Mouse (Mus musculus) lung, adult 2 months (tissue): Measurements from ENCODE around the gene Ubqlnl. TPM values are rescaled to one million over a fixed set of nuclear protein-coding genes. Genes with fewer than 3 reads are reported as not detected.

Source experiments
- DNase-seq: peaks from one replicate; pipeline ENCODE4 v3.0.0; 2022
- H3K4me1 ChIP-seq: fragments of 200-500 bp; 2 replicates; pipeline ENCODE4 v1.6.1; 2011; ENCODE audit warnings: low read length; ENCODE audit not compliant: control insufficient read depth, insufficient read depth
- H3K4me3 ChIP-seq: fragments of 200-500 bp; replicated peaks from 2 replicates; pipeline ENCODE3; 2011; ENCODE audit warnings: low read depth, mild to moderate bottlenecking, control low read depth, low read length; ENCODE audit errors: extremely low read depth
- CTCF ChIP-seq: fragments of 200-500 bp; IDR thresholded peaks from 2 replicates; pipeline ENCODE4 v1.5.1; 2011; ENCODE audit warnings: mild to moderate bottlenecking, low read length, control low read depth; ENCODE audit not compliant: insufficient read depth
- POLR2A ChIP-seq: fragments of 200-500 bp; IDR thresholded peaks from 2 replicates; pipeline ENCODE4 v1.6.1; 2011; ENCODE audit warnings: low read depth, mild to moderate bottlenecking, control low read depth, low read length, borderline replicate concordance; ENCODE audit errors: extremely low read depth
- WGBS: fragments of 180-500 bp; shearing (Covaris S2); methylation state at CpG from one replicate; pipeline ENCODE4 v1.1.7; 2018; 5-methylcytosine and 5-hydroxymethylcytosine counted together
- polyA plus RNA-seq: library from polyadenylated mRNA; depleted of rRNA; stranded (reverse); fragments of >200 nt; gene quantifications from 2 replicates; pipeline ENCODE4 v1.2.3, GENCODE M21; 2012; rRNA removed

Gene Ubqlnl
- polyA plus RNA-seq, 1 experiment = not detected

DNA sequence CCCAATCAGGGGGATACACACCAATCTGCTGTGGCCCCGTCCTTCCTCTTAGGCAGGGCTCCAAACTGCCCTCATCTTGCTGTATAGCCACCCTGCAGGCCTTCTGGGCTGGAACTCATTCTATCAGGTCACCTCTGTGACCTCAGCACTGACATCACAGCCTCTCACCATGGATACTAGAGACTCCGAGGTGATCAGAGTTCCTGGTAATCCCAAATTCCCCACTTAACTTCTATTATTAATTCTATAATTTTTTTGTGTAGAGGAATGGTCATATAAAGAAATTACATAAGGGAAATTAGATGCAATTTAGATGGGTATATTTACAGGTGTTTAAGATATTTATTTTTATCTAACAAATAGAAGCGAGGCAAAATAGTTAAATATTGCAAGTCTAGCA, 7.2 kb downstream of the Ubqlnl start, which contains the start of gene Ubqln3:
Ubqln3 (minus strand) TSS at position 101 of the 400 bp plus-strand sequence.
- TF ChIP-seq CTCF = no peak
- no peak for TF ChIP-seq POLR2A
- 64% methylated on average over 3 of the region's 3 CpGs for WGBS

DNA sequence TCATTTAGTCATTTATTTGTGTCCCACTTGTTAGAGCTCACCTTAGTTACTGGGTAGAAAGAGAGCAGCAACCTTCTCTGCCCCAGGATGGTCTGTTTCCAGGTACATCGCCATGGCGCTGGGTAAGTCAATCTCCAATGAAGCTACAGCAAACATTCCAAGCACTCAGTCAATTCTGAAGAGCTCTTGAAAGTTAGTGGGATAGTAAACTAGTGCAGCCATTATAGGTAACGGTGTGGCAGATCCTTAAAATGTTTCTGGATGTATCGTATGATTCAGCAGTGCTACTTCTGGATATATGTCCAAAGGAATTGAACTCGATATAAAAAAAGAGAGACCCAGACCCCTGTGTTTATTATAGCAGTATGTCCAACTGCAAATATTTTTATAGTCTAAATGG, 13.1 kb downstream of the Ubqlnl start, which contains the start of gene Olfr643:
Olfr643 (minus strand) TSS at position 101 of the 400 bp plus-strand sequence.
- 66% methylated on average over 5 of the region's 5 CpGs for WGBS
- TF ChIP-seq CTCF = no peak
- TF ChIP-seq POLR2A = no peak
- H3K4me3 ChIP-seq = no peak within 1 kb of the TSS
- H3K4me1 ChIP-seq = no peaks in the 10 kb centered on the region
- DNase-seq = no peak

More for the DNA sequence above, 7.2 kb downstream of the Ubqlnl start, which contains the start of gene Ubqln3:
- Histone ChIP-seq H3K4me3 (no peak within 1 kb of the TSS), H3K4me1 (no peaks in the 10 kb centered on the region)
- no peak for DNase-seq

DNA sequence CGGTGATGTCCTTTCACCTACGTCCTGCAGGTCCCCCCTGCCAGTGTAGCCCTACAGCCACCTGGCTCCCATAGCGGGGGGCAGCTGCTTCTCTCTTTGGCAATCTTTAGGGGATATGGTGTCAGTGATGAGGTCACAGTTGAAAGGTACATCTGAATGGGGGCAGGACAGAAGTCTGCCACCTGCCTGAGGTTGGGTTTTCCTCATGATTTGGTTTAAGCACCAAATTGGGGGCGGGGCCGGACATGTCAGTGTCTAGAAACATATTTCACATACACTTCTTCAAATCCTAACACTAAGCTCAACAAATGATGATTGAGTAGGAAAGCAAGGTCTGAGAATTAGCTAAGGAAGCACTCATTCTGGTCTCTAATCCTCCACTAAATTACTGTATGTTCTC, 20.6 kb downstream of the Ubqlnl start, which contains the start of gene Ubqln5:
Ubqln5 (minus strand) TSS at position 101 of the 400 bp plus-strand sequence.
- Histone ChIP-seq H3K4me1 (no peaks in the 10 kb centered on the region), H3K4me3 (no peak within 1 kb of the TSS)
- TF ChIP-seq POLR2A (no peak), CTCF (no peak)
- no peak for DNase-seq
- 92% methylated on average over 5 of the region's 5 CpGs for WGBS

DNA sequence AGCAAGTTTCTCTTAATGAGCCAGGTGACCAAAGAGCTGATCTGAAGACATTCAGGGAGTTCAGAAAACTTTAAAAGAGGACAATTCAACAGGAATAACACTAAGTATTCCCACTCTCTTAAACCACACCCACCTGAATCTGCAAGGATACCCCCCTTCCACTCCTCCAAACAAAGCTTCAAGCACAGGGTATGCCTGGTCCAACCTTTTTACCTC, 45.7 kb downstream of the Ubqlnl start, which contains the start of gene Olfr646:
Olfr646 (plus strand) TSS at position 117 of the 216 bp plus-strand sequence.
- no peak for TF ChIP-seq POLR2A
- DNase-seq = no peak
- H3K4me3 ChIP-seq = no peak within 1 kb of the TSS
- H3K4me1 ChIP-seq = no peaks in the 10 kb centered on the region

DNA sequence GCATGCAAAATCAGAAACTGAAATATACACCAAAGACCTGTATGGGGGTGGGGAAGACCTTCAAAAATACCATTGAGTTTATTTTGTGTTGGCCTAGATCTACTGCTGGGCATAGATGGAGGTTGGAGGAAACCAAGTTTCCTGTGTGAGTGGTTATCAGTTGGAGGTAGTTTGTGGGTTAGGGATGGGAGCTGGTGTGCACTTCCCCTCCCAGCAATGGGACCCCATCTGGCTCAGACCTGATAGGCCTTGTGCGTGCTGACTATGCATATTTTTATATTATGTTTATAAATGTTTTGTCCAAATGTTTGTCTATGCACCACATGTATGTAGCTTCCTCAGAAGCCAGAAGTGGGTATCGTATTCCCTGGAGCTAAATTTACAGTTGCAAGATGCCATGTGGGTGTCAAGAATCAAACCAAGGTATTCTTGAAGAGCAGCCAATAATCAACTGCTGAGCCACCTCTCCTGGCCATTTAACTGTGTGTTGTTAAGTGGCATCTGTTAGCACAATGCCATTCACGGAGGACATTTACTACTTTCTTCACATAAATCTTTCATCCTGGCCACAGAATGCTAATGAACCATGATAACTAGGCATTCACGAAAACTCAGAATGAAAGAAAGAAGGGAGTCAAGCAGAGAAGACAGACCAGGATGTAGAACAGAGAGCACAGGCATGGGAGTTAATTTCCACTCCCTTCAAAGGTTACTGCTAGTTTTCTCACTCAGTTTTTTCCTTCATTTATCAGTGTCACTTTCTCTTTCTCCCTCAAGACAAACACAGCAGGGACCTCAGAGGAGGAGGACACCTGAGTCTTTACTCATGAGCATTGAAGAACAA, 46.2 kb downstream of the Ubqlnl start:
- 61% methylated on average over 4 of the region's 4 CpGs for WGBS
- no peak for TF ChIP-seq CTCF
- no peak for TF ChIP-seq POLR2A
- Histone ChIP-seq H3K4me1 (no peaks in the 10 kb centered on the region), H3K4me3 (no peak overlapping the region)
- DNase-seq = no peak

Other genes with a start within 250 kb of the Ubqlnl start
- not detected in 2 replicates for gene Olfr65, start 247.1 kb downstream of the Ubqlnl start, polyA plus RNA-seq
- not detected in 2 replicates for gene Olfr631, start 221.7 kb downstream of the Ubqlnl start, polyA plus RNA-seq
- gene Olfr632, start 216.2 kb downstream of the Ubqlnl start, polyA plus RNA-seq = not detected in 2 replicates
- gene Olfr633, start 206.1 kb downstream of the Ubqlnl start, polyA plus RNA-seq = not detected in 2 replicates
- gene Olfr635, start 179.4 kb downstream of the Ubqlnl start, polyA plus RNA-seq = not detected in 2 replicates
- gene Olfr638, start 151.8 kb downstream of the Ubqlnl start, polyA plus RNA-seq = not detected in 2 replicates
- not detected in 2 replicates for gene Olfr639, start 133.3 kb downstream of the Ubqlnl start, polyA plus RNA-seq
- gene Olfr640, start 125.0 kb downstream of the Ubqlnl start, polyA plus RNA-seq = not detected in 2 replicates
- not detected in 2 replicates for gene Olfr641, start 115.1 kb downstream of the Ubqlnl start, polyA plus RNA-seq
- gene Olfr642, start 97.9 kb downstream of the Ubqlnl start, polyA plus RNA-seq = not detected in 2 replicates
- gene 4930516K23Rik, start 89.1 kb downstream of the Ubqlnl start, polyA plus RNA-seq = not detected in 2 replicates
- gene Olfr644, start 78.7 kb downstream of the Ubqlnl start, polyA plus RNA-seq = not detected in 2 replicates
- gene Olfr645, start 65.1 kb downstream of the Ubqlnl start, polyA plus RNA-seq = not detected in 2 replicates
- gene Olfr646, start 45.7 kb downstream of the Ubqlnl start, polyA plus RNA-seq = not detected in 2 replicates
- gene Ubqln5, start 20.7 kb downstream of the Ubqlnl start, polyA plus RNA-seq = not detected in 2 replicates
- gene Olfr643, start 13.2 kb downstream of the Ubqlnl start, polyA plus RNA-seq = not detected in 2 replicates
- gene Ubqln3, start 7.3 kb downstream of the Ubqlnl start, polyA plus RNA-seq = not detected in 2 replicates
- gene Olfm5, start 14.3 kb upstream of the Ubqlnl start, polyA plus RNA-seq = not detected in 2 replicates
- 0.04 TPM in 1 of 2 replicates, not detected in the other for gene Olfr648, start 32.8 kb upstream of the Ubqlnl start, polyA plus RNA-seq
- gene Olfr649, start 45.4 kb upstream of the Ubqlnl start, polyA plus RNA-seq = not detected in 2 replicates
- gene Trim6, start 68.2 kb upstream of the Ubqlnl start, polyA plus RNA-seq = 0.88 and 1.3 TPM in 2 replicates
- gene Trim34a, start 93.9 kb upstream of the Ubqlnl start, polyA plus RNA-seq = 5.7 and 15.2 TPM in 2 replicates
- 0.70 and 1.9 TPM in 2 replicates for gene Trim5, start 137.5 kb upstream of the Ubqlnl start, polyA plus RNA-seq
- gene Trim12a, start 164.9 kb upstream of the Ubqlnl start, polyA plus RNA-seq = 3.1 and 11.5 TPM in 2 replicates
- gene Trim34b, start 178.9 kb upstream of the Ubqlnl start, polyA plus RNA-seq = 0.26 and 3.4 TPM in 2 replicates
- 3.2 and 3.8 TPM in 2 replicates for gene Trim12c, start 202.8 kb upstream of the Ubqlnl start, polyA plus RNA-seq
- gene Trim30b, start 219.3 kb upstream of the Ubqlnl start, polyA plus RNA-seq = 0.45 and 1.1 TPM in 2 replicates